Mouse (Mus musculus): Measurements from ENCODE around the gene Igdcc3. TPM values are rescaled to one million over a fixed set of nuclear protein-coding genes. Genes with fewer than 3 reads are reported as not detected.
A peak's percentile ranks its signal among the peaks of the same experiment; 100 is the strongest.

Igdcc3 gene
- total RNA-seq (2021) = under 1 TPM in 1 of 2 experiments, not detected in 1; 0.08 TPM

- DNase-seq = peak; percentile 17 to 45
- intact Hi-C loops (cut with DNase I) = no loop called here
These were observed at the start of gene Igdcc3 for GRCm38 (mm10) chr9:65140936-65141305. Gene Igdcc3, plus strand, starts transcription at chr9:65141189.

DNA sequence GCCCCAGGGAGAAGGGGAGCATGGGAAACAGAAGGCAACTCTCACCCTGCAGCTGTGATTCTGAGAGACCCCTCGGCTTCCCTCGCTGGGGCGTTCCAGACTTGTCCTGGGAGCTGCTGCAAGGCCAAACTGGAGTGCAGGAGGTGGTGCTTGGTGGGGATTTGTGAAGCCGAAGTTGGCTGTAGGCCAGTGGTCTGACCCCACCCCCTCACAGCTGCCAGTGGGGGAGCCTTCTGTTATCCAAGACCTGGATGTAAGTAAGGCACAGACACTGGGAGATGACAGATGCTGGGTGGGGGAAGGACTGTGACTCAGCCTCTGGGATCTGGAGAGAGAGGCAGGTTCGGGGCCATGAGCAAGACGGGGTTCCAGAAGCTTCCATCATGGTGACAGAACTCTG is 46.8 kb upstream of the Igdcc3 start:
- DNase-seq = peak; percentile 53 to 58
- intact Hi-C loops (cut with DNase I) = no loop called here

DNA sequence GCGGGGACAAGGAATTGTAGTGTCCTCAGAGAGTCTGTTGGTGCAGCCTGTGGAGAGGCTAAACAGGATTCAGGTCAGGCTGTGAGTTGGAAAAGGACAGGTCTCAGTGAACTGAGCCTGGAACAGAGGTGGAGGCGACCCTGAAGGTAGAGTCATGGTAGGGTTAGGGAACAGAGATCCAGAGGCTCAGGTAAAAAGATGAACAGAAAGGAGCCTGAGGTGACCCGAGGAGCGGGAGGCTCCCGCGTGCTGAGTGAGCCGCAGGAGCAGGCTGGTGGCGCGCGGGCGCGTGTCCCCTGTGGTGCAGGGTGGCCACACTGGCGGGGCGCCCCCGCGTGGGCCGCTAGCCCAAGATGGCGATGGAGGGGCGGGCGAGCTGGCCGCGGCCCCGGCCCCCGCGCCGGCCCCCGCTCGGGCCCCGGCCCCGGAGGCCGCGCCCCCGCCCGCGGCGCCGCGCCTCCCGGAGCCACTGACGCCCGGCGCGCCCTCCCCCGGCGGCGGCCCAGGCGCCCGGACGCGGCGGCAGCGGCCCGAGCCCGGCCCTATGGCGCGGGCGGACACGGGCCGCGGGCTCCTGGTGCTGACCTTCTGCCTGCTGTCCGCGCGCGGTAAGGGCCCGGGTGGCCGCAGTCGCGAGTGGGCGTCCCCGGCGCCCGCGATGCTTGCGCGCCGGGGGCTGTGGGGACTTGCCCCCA is 39.9 kb upstream of the Igdcc3 start, which contains the start of gene Igdcc4:
Igdcc4 (plus strand) TSS at position 496 of the 695 bp plus-strand sequence.
- intact Hi-C loops (cut with DNase I) = no loop called here
- peak in 1 of 2 experiments; percentile 29 for DNase-seq

DNA sequence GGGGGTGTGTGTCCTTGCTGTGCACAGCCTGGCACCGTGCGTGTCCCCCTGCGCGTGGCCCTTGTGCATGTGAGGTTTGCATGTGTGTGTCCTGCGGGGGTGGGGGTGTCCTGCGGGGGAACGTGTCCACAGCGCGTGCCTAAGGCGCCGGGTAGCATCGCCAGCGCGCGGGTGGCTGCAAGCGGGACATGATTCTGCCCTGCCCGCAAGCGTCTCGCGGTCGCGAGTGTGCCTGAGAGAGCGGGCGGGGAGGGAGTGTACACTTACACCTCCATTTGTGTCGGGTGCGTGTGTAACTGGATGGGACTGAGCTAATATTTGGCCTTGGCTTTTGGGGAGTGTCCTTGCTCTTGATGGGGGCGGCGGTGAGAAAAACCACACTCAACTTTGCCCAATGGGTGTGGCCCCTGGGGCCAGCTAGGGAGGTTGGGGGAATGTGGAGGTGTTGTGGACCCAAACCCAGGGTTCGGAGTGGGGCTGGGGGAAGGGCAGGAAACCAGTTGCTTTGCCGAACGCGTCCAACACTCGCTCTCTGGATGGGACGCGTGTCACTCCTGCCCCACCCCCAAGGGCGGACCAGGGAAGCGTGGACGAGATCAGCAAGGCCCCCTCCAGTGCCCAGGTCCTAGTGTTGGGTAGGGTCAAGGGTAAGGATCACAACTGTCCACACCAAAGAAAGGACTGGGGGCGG is 39.2 kb upstream of the Igdcc3 start:
- peak; percentile 30 to 37 for DNase-seq
- intact Hi-C loops (cut with DNase I) = no loop called here

DNA sequence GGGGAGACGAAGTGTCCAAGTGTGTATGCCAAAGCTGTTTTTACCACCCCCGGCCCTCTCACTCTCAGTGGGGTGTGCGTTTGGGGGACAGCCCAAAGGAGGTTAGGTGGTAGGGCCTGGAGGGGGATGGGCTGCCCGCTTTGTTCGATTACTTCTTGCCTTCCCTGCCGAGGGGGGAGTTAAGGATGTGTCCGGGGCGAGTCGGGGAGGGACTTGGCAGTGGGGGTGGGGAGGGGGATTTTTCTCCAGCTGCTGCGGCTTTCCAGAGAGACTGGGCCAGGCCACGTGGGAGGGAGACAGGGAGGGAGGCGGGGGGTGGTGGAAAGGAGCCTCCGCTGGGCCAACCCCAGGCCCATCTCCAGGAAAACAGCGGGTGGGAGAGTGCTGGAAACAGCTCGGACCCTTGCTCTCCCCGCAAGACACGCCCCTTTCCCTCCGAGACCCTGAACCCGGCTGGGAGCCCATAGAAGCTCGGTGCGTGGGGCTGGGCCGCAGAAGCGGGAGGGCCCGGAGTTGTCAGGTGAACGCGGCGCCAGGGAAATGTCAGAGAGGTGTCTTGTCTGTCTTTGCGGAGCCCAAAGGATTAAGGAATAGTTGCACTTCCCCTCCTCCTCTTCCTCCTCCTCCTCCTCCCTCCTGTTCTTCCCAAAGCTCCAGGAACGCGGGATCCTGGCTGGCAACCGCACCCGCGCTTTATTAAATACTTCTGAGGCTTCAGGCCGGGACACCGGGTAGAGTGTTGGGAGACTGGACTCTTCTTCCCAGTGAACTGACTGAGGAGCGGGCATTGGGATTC is 38.4 kb upstream of the Igdcc3 start:
- intact Hi-C loops (cut with DNase I) = no loop called here
- DNase-seq = no peak

DNA sequence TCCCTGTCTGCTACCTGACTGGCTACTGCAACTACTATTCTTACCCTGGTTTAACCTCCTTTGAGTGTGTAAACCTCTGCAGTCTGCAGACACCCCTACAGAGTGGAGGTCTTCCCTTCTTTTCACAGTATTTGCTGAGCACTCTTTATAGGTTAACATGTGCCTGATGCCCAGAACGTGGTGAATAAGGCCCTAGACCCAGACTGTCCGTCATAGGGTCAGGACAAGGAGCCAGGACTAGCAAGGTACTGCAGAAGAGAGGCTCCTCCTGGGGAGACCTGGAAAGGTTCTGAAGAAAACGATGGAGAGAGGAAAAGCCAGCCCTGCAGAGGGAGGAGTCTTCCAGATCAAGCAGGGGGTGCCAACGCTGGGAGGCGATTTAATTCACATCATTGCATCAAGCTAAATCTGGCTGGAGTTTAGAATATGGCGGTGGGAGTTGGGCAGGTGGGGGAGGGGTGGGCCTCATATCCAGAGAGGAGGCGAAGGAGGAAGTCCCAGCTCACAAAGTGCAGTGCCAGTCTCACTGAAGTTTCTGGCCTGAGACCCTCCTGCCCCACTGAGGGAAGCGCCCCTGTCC is 37.7 kb upstream of the Igdcc3 start:
- DNase-seq = no peak
- intact Hi-C loops (cut with DNase I) = no loop called here

GRCm38 (mm10) chr9:65106821-65107220 is 34.2 kb upstream of the Igdcc3 start:
- DNase-seq = no peak
- intact Hi-C loops (cut with DNase I) = no loop called here

GRCm38 (mm10) chr9:65107893-65108292 is 33.1 kb upstream of the Igdcc3 start:
- intact Hi-C loops (cut with DNase I) = no loop called here
- DNase-seq = no peak

DNA sequence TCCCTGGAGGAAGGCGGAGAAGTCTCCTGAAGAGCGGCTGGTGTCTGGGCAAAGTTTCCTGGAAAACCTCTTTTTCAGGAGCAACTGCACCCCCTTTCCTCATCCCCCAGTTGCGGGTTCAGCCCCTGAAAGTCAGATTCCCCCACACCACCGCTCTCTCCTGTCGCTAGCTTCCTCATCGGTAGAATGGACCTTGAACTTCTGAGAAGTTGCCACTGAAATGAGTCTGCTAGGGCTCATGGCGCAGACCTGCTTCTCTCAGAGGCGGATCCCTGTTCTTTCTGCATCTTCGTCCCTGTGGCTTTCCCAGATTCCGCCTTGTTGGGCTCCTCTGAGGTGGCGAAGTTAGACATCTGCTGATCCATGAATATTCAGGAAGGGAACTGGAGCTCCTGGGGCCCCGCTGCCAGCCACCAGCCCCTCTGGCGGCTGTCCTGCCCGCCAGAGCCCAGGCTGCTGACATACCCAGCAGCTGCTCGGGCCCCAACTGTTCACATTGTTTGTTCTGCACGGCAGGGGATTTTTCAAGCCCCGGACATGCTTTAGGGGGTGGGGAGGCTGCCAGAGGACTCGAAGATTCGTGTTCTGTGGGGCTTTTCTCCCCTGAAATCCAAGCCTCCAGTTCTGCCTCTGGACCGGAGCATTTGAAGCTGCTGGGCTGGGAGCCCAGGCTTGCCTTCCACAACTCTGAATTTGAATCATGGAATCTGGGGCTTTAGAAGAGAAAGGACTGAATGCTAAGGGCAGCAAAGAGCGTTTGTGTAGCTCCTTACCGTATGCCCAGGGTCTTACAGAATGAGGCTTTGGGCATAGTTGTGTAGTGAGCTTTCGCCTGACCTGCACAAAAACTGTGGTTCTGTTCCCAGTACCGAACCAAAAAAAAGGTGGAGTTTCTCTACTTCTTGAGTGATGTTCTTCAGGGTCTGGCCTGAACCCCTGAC is 31.6 kb upstream of the Igdcc3 start:
- intact Hi-C loops (cut with DNase I) = no loop called here
- DNase-seq = no peak

DNA sequence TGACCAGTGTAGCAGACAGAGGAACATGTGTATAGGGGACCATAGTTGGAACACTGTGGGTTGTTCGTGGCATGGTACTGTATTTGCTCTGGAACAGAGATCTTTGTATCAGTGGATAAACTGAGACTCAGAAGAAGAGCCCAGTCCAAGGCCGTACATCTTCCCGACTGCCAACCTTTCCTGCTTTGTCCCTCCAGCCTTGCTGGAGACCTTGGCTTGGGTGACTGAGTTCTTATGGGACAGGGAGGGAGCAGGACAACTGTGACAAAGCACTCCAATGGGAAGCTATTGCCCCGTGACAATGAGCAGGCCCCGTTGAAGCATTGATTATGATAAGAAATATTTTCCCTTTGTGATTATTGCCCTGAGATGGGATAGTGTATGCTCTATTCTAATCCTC is 29.3 kb upstream of the Igdcc3 start:
- DNase-seq = no peak
- intact Hi-C loops (cut with DNase I) = no loop called here

DNA sequence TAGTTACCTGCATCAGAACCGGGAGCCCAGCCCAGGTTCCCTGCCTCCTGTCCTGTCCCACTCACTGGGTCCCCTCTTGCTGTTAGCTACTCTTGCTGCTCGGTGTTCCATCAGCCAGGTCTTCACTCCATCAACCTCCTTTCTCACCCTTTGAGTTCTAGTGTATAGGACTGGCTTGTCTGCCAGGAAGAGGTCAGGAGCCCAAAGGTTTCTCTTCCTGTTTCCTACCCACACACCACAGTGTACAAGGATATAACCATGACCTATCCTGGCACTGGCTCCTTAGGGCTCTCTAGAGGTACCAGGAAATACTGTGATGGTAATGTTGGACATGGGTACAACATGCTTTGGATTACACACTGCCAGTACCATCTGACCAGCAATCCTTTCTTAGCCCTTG is 27.3 kb upstream of the Igdcc3 start:
- DNase-seq = no peak
- intact Hi-C loops (cut with DNase I) = no loop called here

DNA sequence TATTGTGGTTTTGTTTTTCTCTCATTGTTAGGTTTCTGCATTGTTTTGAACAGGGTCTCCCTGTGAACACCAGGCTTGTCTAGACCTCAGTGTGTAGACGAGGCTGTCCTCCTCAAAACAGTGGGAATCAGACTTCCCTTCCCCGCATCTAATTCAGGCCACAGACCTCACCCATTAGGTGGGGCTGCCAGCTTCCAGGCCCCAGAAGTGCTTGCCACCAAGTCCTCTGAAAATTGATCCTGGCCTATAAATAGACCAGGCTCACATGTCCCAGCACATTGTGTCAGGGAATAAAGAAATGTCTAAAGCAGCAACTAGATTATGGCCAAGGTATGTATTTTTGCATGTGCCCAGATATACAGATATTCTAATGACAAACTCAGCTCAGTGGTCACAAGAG is 25.1 kb upstream of the Igdcc3 start:
- DNase-seq = no peak
- intact Hi-C loops (cut with DNase I) = no loop called here

GRCm38 (mm10) chr9:65117516-65117915 is 23.5 kb upstream of the Igdcc3 start:
- DNase-seq = no peak
- intact Hi-C loops (cut with DNase I) = no loop called here

DNA sequence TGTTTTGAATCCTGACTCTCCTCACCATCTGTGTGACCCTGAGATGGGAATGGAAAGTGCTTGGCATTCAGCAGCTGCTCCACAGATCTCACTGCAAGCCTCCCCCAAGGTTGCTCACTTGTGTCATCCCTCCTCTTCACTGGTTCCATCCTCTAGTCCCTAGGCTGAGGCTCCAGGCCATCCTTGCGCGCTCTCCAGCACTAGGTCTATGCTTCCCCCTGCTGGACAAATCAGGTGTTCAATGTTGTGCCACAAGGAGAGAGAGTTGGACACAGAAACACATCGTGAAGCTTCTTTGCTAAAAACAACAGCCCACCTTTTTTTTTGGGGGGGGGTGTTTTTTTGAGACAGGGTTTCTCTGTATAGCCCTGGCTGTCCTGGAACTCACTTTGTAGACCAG is 20.1 kb upstream of the Igdcc3 start:
- intact Hi-C loops (cut with DNase I) = loop anchor here (5.0 kb wide), 2 partner anchors 39 to 89 kb away; partner anchors contain the start of gene Dpp8
- DNase-seq = peak; percentile 69 to 70

- no peak for DNase-seq
- intact Hi-C loops (cut with DNase I) = loop anchor here (5.0 kb wide), 2 partner anchors 40 to 90 kb away; partner anchors contain the start of gene Dpp8
These were observed 18.4 kb upstream of the Igdcc3 start for GRCm38 (mm10) chr9:65122545-65122944.

GRCm38 (mm10) chr9:65123552-65124168 is 17.3 kb upstream of the Igdcc3 start:
- intact Hi-C loops (cut with DNase I) = loop anchor here (5.0 kb wide), 2 partner anchors 41 to 91 kb away; partner anchors contain the start of gene Dpp8
- peak; percentile 38 to 44 for DNase-seq

GRCm38 (mm10) chr9:65128123-65128815 is 12.7 kb upstream of the Igdcc3 start:
- intact Hi-C loops (cut with DNase I) = no loop called here
- DNase-seq = no peak

GRCm38 (mm10) chr9:65131717-65132116 is 9.3 kb upstream of the Igdcc3 start:
- no peak for DNase-seq
- intact Hi-C loops (cut with DNase I) = no loop called here

DNA sequence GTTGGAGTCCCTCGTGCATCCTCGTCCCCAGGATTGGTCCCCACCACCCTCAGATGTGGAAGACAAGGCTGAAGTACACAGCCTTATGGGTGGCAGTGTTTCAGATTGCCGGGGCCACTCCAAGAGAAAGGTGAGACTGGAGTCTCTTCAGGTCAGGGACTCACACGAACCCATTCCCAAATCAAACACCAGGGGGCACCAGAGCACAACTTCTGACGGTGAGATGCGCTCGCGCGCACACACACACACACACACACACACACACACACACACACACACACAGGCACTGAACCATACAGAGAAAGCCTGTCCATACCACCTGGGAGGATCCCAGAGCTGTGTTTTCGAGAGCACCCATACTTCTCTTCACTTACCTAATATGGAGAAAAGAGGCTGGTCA is 7.2 kb upstream of the Igdcc3 start:
- intact Hi-C loops (cut with DNase I) = loop anchor here (1.0 kb wide), 3 partner anchors 32 to 150 kb away; no protein-coding TSS in a partner anchor
- peak; percentile 77 to 84 for DNase-seq

All from heart, postnatal 36 days (tissue).